Mouse (Mus musculus) cortical plate, adult 2 months (tissue): ENCODE data around the gene H2-M10.2.

Experiments used
- CTCF ChIP-seq: fragments of 200-500 bp; IDR thresholded peaks from 2 replicates; pipeline ENCODE4 v1.5.1; 2011; ENCODE audit warnings: mild to moderate bottlenecking, control low read depth, low read length; ENCODE audit not compliant: insufficient read depth; ENCODE audit errors: extremely low read depth
- POLR2A ChIP-seq: fragments of 200-500 bp; IDR thresholded peaks from 2 replicates; pipeline ENCODE4 v1.6.1; 2011; ENCODE audit warnings: mild to moderate bottlenecking, low read length, control low read depth; ENCODE audit not compliant: insufficient read depth; ENCODE audit errors: extremely low read depth

GRCm38 (mm10) chr17:36237321-36237921, 48.9 kb downstream of the H2-M10.2 start:
- TF ChIP-seq POLR2A: no peak
- no peak for TF ChIP-seq CTCF
